Mouse (Mus musculus): ENCODE measurements at regions not wholly inside any gene's neighbourhood (a gene's known extent, or its start where the extent isn't known, plus 50 kb on each side); places are given as distances from the start of the nearest gene placed in this dataset.
A peak's percentile ranks its signal among the peaks of the same experiment; 100 is the strongest.

DNA sequence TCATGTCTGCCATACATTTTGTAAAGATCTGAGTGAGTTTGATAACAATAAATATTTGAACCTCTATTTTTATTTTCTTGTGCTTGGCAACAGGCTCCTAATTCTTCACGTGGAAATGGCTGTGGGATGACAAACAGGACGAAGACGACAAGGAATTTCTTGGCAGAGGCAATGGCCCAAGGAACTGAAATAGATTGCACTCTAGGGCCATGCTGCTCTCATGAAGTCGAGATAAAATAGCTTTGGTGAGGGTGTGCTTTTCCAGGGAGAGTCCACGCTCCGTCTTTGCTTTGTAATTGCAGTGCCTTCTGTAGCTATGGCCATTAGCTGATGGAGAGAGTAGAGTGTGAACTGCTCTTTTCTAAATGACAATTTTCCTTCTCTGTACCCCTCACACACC lies 50.9 kb upstream of the 1810046K07Rik start:
- DNase-seq (ENCODE audit: low read depth, low spot score) = no peak

- DNase-seq (ENCODE audit: low read depth, low spot score) = no peak
These were observed 65.2 kb upstream of the 1810046K07Rik start for GRCm38 (mm10) chr9:51393921-51394320.

- no peak for DNase-seq (ENCODE audit: low read depth, low spot score)
These were observed 65.7 kb upstream of the 1810046K07Rik start for GRCm38 (mm10) chr9:51394372-51394771.

- DNase-seq (ENCODE audit: low read depth, low spot score) = no peak
These were observed 68.1 kb upstream of the 1810046K07Rik start for GRCm38 (mm10) chr9:51396801-51397200.

DNA sequence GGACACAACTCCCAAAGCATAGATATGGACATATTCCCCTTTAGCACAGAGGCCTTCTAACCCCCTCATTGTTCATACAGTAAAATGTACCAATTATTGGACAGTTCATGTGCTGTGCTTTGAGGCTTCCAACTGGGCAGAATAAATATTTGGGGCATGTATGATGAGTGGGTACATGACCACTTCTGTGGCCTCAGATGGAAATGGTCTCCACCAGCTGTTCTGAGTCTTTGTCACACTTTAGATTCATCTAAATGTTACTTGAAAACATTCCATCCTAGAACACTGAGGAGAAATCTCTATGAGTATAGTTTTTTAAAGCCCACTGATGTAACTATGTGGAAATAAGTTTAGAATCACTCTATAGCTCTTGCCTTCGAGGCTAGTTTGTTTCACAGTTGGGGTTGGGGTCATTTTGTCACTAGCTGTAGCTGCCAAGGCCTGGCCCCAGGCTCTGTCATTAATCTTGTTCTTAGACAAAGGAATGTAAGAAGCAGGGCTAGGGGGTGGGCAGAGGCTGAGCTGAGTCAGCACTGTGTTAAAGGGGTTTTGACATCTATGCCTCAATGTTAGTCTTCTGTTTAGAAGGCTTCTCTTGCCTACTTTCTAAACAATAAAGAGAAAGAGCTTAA lies 69.0 kb upstream of the 1810046K07Rik start:
- peak; percentile 26 for DNase-seq (ENCODE audit: low read depth, low spot score)

DNA sequence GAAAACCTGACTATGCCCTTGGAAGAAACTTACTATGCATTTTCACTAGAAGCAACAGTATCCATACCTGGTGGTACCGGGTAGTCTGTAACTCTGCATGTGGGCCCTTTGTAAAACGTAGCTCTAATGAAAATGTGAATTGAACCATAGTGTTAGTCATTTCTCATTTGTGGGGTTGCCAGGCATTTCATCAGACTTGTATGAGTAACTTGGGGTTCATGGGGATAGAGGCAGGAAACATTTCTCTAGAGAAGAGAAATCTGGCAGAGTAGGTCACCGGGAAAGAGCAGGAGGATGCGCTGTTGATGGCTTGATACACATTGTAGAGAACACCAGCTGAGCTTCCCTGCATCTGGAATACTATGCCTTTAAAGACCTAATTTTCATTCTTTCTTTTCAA lies 70.2 kb upstream of the 1810046K07Rik start:
- no peak for DNase-seq (ENCODE audit: low read depth, low spot score)

DNA sequence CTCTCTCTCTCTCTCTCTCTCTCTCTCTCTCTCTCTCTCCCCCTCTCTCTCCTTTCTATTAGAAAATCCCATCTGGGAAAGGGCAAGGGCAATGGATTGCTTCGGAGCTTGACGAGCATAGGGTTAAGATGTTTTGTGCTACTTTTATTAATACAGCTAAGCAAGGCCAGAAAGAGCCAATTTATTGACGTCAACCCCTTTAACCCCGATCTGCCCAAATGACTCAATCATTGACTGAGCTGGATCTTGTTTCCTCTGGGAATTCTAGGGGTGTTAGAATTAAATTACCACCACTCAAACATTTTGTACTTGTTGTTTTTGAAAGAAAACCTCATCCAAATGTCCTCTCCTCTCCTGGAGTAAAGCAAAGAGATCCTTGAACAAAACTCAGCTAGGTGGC lies 70.6 kb upstream of the 1810046K07Rik start:
- DNase-seq (ENCODE audit: low read depth, low spot score) = no peak

DNA sequence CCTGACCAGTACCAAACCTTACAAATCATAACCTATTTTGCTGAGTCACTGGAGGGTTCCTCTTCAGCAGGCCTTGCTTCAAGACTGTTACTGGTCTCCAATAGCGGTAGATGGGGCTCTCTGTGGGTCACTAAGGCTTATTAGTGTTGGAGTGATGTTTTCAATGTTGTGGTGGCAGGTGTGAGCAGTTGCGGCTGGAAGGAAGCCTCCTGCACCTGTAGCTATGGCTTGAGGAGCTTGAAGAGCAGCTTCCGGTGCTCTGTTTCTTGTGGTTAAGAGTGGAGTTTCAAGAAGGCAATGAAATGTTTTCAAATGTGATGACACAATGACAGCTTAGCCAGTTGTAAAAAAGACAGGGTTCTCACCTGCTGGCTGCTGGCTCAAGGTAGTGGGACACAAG lies 73.1 kb upstream of the 1810046K07Rik start:
- DNase-seq (ENCODE audit: low read depth, low spot score) = no peak

- no peak for DNase-seq (ENCODE audit: low read depth, low spot score)
These were observed 79.3 kb upstream of the 1810046K07Rik start for GRCm38 (mm10) chr9:51407978-51408377.

GRCm38 (mm10) chr9:51418923-51419482 lies 90.3 kb upstream of the 1810046K07Rik start:
- DNase-seq (ENCODE audit: low read depth, low spot score) = no peak

GRCm38 (mm10) chr9:51422553-51422952 lies 93.8 kb upstream of the 1810046K07Rik start:
- DNase-seq (ENCODE audit: low read depth, low spot score) = no peak

GRCm38 (mm10) chr9:51423341-51423740 lies 94.6 kb upstream of the 1810046K07Rik start:
- DNase-seq (ENCODE audit: low read depth, low spot score) = no peak

- no peak for DNase-seq (ENCODE audit: low read depth, low spot score)
These were observed 101.7 kb upstream of the 1810046K07Rik start for GRCm38 (mm10) chr9:51430426-51430825.

GRCm38 (mm10) chr9:51437130-51437529 lies 108.4 kb upstream of the 1810046K07Rik start:
- DNase-seq (ENCODE audit: low read depth, low spot score) = no peak

DNA sequence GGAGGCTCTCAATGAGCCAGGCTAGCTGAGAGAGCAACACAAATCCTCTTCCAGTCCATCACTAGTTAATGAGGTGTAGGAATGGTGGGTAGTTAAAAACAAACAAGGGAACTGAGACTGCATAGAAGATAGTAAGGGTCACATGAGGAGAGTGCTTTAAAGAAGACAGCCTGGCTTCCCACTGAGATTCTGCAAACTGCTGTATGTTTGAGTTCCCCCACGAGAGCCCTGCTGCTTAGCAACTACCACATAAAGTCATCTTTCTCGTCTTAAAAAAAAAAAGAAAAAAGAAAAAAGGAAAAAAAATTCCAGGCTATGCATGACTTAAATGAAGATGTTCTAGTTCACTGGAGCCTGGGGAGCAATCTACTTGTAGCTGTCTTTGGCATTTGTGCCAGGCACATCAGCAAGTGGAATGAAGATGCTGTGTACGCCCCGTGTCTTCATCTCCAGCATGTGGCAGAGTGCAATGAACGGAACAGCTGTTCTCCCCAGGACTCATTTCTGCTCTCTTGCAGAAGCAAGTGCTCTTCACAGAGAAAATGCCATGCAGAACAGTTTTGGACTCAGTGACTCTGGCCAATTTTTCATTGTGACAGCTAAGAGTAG lies 113.2 kb upstream of the 1810046K07Rik start:
- no peak for DNase-seq (ENCODE audit: low read depth, low spot score)

DNA sequence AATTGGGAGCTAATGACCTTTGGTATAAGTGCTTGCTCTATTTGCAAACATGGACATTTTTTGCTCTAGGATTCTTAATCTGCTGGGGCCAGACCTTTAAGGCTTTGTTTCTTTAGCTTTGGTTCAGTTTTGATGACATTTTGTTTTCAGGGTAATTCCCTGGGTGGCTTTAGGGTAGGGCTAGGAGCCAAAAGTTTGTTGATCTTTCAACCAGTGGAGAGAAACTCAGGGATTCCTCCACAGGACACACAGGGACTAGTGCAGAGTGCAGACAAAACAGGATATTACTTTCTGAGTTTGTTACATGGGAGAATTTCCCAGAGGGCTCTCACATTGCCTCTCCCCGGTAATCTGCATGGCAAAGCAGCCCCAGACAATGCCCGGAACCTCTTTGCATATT lies 127.0 kb upstream of the 1810046K07Rik start:
- no peak for DNase-seq (ENCODE audit: low read depth, low spot score)

DNA sequence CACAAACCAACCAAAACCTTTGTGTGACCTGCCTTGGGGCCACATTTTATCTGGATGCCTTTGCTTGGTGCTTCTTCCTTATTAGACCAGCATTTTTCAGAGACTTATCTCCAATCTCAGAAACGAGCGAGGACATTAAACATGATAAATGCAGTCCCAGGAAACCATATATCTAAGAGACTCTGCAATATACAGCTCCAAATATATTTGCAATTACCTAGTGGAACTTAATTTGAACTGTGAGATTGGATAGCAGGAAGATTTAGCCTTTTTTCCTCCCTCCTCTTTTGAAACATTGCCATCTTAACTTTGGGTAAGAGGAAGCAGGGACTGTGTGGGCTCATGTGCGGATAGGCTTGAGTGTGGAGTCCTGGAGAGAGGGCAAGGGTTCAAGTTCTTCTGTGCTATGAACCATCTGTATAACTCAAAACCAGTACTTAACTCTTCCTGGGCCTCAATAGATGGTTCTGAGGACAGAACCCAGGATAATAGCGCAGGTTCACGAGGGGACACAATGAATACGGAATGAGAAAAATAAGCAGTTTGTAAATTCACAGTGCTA lies 133.8 kb upstream of the 1810046K07Rik start:
- DNase-seq (ENCODE audit: low read depth, low spot score) = no peak

- DNase-seq (ENCODE audit: low read depth, low spot score) = no peak
These were observed 141.3 kb upstream of the 1810046K07Rik start for GRCm38 (mm10) chr9:51470031-51470430.

DNA sequence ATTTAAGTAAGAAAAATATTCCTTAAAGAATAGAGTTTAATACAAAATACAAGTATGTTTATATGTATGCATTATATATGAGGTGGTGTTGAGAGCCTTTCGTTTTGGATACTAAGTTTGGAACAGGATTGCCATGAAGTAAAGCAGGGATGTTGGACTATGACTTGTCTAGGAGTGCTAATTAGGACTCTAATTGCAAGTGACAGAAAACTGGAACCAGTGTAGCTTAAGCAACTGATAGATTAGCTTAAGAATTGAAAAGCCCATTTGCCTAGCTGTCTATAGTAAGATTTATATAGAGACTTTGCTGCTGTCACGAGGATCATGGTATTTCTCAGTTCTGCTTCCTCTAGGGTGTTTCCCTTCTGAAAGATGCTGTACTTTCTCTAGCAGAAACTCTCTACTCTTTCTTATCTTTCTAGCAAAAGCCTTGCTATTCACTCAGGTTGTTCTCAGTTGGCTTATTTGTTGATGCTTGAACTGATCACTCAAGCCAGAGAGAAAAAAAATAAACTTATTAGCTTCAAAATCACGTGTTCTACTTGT lies 147.9 kb upstream of the 1810046K07Rik start:
- no peak for DNase-seq (ENCODE audit: low read depth, low spot score)

GRCm38 (mm10) chr9:51487840-51488239 lies 159.1 kb upstream of the 1810046K07Rik start:
- DNase-seq (ENCODE audit: low read depth, low spot score) = no peak

GRCm38 (mm10) chr9:51507265-51507913 lies 178.7 kb upstream of the 1810046K07Rik start:
- no peak for DNase-seq (ENCODE audit: low read depth, low spot score)

DNA sequence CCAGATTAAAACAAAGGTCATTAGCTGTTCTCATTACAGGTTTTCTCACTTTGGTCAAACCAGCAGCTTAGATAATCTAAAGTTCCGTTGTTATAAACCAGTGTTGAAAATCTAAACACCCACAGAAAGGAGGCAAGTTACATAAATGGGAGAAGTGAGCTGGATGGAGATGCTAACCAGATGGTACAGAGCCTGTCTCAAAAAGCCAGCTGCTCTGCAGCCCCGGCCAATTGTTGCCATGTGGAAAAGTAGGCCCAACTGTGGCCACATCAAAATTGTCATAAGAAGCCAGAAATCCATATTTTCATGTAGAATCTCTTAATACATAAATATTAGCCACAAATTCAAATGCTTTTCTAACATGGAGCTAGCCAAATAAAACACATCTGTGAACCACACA lies 188.9 kb upstream of the 1810046K07Rik start:
- no peak for DNase-seq (ENCODE audit: low read depth, low spot score)

Measured in embryo, embryonic 11.5 days (tissue).